Mouse (Mus musculus) natural killer cell, adult 2 months (primary cell): Measurements from ENCODE around the gene Zc4h2.

Source experiments
- DNase-seq, 2 experiments: peaks; one replicate each; pipeline ENCODE4 v3.0.0; 2022; ENCODE audit warnings: low spot score in 2 of 2

Zc4h2 gene

GRCm38 (mm10) chrX:95657804-95658599, at the start of gene Zc4h2:
Zc4h2 (minus strand) TSS chrX:95658509.
- DNase-seq: peak; percentile 45 to 61

- no peak for DNase-seq
Observed at GRCm38 (mm10) chrX:95687119-95687518, 28.8 kb upstream of the Zc4h2 start.

GRCm38 (mm10) chrX:95682206-95682605, 23.9 kb upstream of the Zc4h2 start:
- no peak for DNase-seq

- DNase-seq: no peak
Observed at GRCm38 (mm10) chrX:95658600-95659084, 333 bp upstream of the Zc4h2 start.

GRCm38 (mm10) chrX:95600609-95601008, 57.7 kb downstream of the Zc4h2 start:
- no peak for DNase-seq
